Mouse (Mus musculus): Measurements from ENCODE around the gene Extl1.
"Not testable (repeated sequence)": the region's sequence is repeated elsewhere in the genome, so short reads cannot be mapped to it uniquely, and the experiment has no call there.

The Extl1 gene

DNA sequence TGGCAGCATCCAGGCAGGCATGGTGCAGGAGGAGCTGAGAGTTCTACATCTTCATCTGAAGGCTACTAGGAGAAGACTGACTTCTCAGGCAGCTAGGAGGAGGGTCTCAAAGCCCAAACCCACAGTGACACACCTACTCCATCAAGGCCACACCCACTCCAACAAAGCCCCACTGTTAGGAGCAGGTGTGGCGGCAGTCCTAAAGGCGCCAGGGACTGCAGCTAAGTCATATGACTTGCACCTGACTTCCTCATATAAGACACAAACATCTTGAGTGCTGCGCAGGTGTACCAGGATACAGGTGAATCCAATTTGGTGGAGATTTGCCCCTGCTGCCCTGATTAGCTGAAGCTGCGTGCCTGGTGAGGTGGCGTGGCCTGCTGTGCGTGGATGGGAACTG is at the start of gene Extl1:
Gene Extl1, minus strand, starts transcription at position 101 of the 400 bp plus-strand sequence.
- not testable (repeated sequence) for DNase-seq

DNA sequence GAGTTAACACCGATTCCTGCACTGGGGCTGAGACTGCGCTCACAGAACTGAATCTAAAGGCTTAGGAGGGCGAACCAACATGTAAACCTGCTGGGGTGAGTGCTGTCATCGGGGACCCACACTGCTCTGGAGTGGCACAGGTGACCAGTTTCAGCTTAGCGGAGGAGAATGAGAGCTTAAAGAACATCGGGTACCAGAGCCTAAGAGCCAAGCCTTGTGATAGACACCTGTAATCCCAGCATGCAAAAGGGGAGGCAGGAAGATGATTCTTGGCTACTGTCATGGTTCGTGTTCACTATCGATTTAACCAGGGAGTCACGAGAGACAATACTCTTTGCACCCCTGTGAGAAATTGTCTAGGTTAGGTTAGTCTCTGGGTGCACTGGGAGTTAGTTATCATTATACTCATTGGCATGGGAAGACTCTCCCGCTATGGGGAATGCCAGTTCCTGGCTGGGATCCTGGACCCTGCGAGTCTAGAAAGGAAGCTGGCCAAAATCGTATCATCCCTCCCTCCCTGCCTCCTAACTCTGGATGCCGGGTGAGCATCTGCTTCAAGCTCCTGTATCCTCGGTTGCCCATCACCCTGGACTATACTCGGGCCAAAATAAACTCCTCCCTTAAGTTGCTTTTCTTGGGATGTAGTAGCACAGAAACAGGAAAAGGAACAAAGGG is 49.2 kb upstream of the Extl1 start:
- DNase-seq: peak; percentile 68

DNA sequence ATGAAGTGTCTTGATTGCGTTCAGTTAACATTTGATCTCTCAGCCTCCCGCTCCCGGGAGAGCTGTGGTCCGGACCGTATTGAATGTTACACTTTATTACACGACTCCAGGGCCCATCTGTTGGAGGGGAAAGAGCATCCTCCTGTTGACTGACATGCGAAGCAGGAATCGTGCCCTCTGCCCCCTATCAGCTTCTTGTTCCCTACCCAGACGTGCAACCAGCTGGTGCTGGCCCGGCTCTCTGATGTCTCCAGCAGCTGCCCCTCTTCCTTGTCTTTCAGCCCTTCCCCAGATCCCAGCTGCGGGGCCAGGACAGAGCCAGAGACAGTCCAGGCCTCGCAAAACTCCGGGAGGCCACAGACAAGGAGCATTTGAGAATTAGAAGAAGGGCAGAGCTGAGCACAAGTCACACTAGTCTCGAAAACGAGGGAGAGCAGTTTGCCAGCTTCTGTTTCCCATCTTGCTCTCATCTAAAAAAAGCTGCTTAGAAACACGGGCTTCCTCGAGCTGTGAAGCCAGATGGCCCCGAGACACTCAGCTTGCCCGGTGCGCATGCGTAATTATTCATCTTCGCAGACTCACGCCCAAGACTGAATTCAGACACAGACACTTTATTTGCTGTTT is 46.8 kb upstream of the Extl1 start:
- peak; percentile 91 for DNase-seq

DNA sequence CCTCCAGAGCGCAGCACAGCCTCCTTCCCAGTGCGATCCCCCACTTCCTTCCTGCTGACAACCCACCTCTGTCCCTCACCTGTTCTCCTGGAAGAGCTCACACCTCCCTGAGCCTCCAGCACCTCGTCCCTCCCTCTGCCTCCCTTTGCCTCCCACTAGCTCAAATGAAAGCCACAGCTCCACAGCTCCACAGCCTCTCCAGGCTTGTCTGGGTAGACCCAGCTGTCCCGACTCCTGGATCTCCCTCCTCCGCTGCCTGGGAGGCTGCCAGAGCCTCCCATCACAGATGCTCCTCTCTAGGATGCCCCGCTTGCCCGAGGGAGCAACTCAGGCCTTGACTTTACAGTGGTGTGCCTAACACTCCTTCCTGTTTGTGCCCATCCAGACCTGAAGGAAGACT is 41.4 kb upstream of the Extl1 start:
- no peak for DNase-seq

DNA sequence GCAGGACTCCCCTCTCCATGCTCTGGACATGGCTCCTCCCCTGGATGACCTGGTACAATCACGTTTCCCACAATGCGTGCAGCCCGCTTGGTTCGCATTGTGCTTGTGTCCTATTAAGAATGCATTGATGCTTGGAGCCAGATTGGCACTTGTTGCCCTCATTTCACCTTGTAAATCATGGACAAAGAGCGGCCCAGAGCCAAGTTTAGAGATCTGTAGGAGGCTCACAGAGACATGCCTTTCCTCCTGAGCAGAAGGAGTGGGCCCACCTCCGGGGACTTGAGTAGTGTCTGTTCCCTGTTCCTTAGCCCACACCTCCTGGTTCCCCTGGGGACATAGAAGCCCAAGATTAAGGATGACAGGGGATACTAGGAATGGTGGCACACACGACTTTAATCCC is 40.3 kb upstream of the Extl1 start:
- DNase-seq: no peak

DNA sequence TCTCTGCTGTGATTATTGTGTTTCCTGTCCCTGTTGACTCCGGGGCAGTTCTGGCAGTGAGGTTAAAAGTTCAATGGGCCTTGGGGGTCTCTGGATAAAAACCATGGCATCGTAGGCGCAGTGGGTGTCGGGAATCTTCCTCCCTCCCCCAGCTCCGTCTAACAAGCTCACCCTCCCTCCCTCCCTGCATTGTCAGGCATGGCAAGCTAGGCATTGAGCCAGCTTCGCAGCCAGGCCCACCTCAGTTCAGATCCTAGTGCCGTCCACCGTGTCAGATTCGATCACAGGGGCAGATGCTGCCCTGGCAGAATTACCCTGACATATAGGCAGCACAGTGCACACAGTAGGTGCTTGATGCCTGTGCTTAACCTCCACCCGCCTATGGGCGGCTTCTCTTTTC is 38.3 kb upstream of the Extl1 start:
- DNase-seq: no peak

DNA sequence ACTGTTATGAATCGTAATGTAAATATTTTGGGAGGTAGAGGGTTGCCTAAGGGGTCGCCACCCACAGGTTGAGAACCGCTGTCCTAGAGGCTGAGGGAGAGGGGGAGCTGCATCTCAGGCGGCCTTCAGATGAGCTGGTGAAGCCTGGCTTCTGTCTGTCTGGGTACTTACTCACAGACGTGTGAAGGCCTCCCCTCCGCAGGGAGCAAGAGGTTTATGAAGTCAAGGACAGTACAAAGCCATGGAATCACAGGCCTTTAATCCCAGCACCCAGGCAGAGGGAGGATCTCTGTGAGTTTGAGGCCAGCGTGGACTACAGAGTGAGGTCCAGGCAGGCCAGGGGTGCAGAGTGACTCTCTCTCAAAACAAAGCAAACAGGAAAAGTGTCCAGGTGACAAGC is 33.5 kb upstream of the Extl1 start:
- no peak for DNase-seq

DNA sequence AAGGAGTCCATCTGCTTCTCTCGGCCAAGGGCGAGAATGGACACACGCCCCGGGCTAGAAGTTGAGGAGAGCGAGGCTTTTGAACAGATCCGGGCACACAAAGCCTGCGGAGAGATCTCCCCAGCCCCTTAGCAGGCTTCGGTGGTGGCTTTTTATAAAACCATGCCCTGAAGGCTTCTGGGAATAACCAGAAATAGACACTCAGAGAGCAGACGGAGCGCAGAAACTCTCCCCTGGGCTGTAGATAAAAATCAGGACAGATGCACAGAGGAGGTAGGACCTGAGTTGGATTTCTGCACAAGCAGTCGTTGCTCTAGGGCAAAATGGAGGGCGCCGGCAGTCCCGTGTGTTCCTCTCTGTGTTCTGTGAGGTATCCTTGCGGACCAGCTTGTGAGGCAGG is 33.0 kb upstream of the Extl1 start:
- DNase-seq: no peak

DNA sequence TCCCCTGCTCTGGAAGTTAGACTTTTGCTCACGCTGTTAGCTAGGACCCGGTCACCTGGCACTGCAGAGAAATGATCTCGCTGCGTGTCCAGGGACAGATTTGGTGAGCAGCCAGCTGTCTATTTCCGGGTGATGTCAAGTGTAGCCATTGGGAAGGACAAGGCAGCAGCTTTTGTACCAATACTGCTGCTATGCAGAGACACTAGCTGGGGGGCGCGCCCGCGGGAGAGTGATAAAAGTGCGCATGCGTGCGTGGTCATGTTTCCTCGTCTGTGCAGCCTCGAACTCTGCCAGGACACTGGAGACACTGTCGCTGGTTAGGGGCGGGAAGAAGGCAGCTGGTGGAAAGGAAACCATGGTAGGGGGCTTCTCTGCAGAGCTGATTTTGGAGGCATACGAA is 32.5 kb upstream of the Extl1 start:
- peak; percentile 72 for DNase-seq

DNA sequence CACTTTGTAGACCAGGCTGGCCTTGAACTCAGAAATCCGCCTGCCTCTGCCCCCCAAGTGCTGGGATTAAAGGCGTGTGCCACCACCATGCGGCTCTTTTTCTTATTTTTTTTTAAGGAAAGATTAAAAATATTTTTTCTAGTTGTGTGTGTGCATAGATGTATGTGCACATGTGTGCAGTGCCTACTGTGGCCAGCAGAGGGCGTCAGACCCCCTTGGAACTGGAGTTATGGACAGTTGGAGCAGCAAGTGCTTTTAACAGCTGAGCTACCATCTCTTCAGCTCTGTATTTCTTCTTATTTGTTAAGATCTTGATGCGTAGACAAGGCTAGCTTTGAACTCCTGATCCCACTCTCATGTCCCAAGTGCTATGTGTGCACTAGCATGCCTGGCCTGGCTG is 25.6 kb upstream of the Extl1 start:
- DNase-seq: no peak

DNA sequence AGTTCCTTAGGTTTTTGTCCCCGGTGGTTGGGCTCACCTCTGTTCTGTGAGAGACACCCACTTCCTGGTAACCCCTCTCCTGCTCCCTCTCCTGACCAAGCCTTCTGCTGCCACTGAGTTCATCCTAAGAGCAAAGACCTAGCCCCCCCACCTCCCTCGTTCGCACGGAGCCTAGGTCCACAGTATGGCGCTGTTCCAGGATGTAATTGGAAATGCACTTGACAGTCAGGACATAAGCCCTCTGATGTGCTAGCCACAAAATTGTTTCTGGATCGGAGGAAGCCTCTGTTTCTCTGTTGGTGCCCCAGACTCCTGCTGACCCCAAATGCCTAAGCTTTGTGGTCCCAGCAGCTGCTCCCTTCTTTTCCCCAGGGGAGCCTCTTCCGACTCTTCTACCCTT is 20.1 kb upstream of the Extl1 start:
- DNase-seq: no peak

DNA sequence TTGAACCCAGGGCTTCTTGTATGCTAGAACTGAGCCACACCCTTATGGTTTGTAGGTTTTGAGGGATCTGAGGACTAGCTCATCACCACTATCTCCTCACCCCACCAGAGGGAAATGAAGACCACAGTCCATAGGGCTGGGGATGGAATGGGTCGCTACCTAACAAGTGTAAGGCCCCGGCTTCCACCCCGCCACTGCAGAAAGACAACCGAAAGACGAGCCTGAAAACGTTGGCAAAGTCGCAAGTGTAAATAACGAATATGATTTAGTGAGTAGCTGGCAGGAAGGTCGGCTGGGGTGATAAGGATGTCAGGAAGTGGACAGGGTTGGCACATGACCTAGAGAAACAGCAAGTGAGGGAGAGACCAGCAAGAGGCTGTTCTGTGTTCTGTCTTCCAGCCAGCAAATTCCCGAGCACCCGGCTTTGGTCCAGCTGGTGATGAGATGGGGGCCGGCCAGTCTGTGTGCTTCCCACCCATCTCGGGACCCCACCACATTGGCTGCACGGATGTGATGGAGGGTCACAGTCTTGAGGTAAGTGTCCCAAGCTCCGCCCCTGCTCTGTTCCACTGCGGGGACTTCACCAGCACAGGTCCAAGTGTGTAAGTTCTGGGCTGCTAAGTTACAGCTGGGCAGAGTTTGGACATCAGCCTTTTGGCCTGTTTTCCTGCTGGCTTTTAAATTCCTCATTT is 19.1 kb upstream of the Extl1 start:
- no peak for DNase-seq

DNA sequence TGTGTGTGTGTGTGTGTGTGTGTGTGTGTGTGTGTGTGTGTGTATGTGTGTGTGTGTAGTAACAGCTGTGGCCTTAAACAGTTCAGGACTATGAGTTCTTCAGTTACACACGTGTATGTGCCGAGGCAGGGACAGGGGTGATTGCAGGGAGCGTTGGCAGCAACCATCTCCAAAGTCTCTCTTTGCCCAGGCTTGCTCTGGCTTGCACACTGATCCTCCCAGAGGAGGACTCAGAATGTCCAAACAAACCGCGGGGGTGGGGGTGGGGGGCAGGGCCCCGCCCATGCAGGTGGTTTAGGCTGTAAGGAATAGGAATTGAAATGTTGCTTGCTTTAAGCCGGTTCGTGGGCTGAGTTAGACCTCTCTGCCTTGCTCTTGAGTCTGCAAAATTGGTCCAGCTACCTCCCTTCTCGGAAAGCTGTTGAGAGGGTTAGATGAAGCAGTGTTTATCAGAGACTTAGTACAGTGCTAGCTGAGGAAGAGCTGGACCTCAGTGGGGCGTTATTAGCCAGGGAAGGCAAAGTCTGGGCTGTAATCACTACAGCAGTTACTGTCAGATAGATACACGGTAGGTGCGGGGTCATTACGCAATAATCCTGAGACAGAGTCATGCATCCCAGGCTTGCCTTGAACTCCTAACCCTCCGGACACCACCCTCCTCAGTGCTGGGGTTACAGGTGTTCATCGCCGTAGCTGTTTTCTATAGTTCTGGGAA is 18.4 kb upstream of the Extl1 start:
- DNase-seq: no peak

DNA sequence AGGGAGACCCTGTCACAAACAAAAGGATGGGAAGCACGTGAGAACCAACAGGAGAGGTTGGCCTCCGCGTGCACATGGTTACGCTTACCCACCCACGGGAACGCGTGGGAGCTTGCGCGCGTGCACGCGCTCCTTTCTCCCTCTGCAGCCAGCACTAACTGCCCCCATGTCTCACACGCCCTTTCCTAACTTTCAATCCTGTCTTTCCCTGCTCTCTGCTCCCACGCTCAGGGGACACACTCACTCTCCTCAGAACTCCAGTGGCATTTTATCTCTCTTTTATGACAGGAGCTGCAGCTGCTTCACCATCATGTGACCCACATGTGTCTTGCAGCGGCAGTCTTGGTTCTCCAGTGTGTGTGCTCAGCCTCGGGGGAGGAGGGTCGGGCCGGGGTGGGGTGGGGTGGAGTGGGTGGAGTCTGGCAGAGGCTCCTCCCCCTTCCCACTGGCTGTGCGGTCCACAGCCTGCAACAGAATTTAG is 17.6 kb upstream of the Extl1 start:
- DNase-seq: no peak

DNA sequence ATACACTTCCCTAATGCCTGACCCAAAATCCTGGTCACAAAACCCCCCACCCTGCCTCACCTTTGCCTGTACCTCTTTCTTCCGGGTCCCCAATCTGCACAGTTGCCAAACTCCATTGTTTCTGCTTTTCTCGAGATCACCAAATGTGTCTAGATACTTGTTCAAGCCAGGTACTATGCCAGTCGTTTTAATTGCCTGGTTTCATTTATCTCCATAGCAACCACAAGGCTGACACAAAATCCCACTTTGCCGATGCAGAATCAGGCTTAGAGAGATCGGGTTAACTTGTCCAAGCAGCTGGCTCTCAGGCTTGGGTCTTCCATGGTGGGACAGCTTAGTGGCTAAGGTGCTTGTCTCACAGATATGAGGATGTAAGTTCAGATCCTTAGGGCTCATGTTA is 16.6 kb upstream of the Extl1 start:
- DNase-seq: no peak

DNA sequence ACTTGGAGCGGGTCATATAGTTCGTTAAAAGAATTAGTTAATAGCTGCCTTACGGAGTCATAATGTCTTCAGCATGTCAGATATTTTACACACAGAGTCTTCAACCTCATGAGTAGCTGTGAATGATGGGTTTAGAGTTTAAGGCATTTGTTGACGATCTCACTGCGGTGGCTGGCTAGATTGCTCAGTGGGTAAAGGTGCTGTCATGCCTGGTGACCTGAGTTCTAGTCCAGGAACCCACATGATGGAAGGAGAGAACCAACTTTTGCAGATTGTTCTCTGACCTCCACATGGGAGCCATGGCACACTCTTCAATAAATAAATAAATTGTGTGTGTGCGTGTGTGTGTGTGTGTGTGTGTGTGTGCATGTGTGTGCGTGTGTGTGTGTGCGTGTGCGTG is 14.1 kb upstream of the Extl1 start:
- no peak for DNase-seq

DNA sequence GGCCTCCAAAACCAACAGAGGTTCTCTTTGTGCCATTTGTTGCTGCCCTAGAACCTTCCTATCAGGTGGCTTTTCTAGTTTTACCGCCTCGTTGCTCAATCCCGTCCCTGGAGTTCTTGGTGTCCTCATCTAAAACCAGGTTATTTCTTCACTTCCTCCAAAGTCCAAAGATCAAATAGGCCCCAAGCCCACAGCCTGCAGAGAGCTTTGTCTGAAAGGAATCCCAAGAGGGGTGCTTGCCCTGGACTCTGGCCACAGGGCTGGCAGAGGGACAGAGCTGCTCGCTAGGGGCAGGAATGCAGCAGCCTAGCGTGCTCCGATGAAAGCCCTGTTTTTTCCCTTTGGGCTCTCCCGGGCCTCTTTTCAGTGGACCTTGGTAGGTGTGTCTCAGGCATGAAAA is 13.5 kb upstream of the Extl1 start:
- DNase-seq: peak; percentile 76

DNA sequence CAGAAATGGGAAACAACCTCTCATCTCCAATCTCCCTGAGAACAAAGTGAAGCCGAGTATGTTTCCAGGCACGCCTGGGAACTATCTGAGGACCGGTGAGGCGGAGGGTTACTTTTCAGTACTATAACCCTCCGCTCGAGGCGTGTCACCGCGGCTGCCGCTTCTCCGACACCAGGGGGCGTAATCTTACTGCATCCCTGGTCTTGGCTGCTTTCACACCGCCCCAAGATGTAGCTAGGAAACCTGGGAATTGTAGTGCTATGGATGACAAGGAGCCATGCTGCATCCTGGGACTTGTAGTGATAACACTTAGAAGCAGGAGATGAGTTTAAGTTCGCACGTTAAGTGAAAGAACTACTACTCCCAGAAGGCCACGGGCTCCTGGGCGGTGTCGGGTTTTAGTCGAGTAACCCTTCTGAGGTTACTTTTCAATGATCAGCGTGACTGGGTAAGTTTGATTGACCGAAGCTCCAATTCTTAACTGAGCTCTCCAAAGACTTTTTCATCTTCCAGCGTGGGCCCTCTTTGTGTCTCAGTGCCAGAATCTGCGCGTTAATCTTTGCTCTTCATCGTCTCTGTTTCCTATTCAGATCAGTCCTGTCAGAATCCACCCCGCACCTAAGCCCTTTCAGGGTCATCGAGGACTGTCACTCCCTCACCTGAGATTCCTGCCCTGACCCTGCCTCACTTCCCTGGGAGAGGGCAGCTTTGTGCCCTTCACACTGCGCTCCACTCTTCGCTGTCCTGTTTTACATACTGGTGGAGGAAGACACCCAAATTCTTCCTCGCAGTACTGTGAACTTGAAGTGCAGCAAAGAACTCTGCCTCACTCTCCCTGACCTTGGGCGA is 12.6 kb upstream of the Extl1 start, which contains the start of gene Pafah2:
Gene Pafah2, plus strand, starts transcription at position 344 of the 849 bp plus-strand sequence.
- DNase-seq: peak; percentile 98

DNA sequence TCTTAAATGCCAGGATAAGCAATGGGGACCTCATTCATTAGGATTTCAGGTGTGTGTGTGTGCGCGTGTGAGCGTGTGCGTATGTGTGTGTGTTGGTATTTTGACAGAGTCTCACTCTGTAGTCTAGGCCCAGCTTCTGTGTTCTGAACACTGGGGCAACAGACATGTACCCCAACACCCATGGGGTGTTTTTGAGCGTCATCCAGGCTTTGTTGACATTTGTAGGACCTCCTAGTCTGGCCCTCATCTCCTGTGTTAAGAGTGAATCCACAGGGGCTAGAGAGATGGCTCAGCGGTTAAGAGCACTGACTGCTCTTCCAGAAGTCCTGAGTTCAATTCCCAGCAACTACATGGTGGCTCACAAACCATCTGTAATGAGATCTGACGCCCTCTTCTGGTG is 11.5 kb upstream of the Extl1 start:
- peak; percentile 65 for DNase-seq

DNA sequence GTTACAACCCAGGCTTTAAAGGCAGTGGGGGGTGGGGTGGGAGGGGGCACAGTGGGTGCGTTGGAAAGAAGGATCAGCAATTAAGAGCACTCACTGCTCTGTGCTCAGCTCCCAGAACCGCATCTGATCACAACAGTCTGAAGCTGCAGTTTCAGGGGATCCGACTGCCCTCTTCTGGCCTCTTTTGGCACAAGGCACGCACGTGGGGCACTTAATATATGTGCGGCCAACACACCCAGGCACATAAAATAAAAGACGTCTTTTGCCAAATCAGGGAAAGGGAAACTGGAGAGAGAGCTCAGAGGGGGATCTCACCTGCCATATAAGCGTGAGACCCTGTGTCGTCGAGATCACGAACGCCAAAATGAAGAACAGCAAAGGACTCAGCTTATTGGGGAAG is 9.4 kb upstream of the Extl1 start:
- no peak for DNase-seq

DNA sequence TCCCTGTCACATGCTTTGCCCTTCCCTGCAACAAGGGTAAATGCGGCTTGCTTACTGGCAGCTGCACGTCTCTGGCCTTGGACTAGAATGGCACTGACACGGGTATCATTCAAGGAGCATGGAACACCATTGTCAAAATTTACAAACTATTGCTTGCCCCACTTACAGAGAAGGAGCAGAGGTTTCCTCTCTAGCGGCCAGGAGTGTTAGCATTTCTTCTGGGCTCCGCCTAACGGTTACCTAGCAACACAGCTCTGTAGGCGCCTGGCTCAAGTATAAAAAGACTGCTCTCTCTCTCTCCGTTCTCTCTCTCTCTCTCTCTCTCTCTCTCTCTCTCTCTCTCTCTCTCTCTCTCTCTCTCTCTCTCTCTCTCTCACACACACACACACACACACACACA is 8.9 kb upstream of the Extl1 start:
- no peak for DNase-seq

DNA sequence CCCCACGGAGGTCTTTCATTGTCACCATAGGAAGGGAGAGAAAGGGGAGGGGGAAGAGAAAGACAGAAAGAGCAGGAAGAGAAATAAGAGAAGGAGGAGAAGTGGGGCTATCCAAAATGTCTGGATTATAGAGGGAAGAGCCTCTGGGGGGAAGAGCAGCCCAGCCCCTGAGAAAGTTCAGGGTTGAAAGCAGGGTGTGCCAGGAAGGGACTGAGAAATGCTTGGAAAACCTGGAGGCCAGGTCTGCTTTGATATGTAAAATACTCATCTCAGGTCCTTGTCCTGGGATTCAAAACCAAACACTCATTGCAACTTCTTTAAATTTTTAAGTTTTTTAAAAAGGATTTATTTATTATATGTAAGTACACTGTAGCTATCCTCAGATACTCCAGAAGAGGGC is 8.0 kb upstream of the Extl1 start:
- DNase-seq: no peak

DNA sequence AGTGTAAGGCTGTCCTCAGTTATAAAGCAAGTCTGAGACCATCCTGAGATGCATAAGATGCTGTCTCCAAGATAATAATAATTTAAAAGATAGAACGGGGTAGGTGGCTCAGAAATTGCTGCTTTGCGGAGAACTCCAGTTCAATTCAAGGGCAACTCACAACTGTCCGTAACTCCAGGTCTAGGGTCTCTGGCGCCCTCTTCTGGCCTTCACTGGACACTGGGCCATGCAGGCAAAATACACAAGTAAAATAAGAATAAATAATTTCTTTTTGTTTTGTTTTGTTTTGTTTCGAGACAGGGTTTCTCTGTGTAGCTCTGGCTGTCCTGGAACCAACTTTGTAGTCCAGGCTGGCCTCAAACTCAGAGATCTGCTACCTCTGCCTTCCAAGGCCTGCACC is 4.7 kb upstream of the Extl1 start:
- peak; percentile 62 for DNase-seq
